Mouse (Mus musculus) bone marrow, adult 2 months (tissue): ENCODE results near the gene Taf3.

ENCODE experiments used
- CTCF ChIP-seq: fragments of 200-500 bp; IDR thresholded peaks from 2 replicates; pipeline ENCODE4 v1.5.1; 2011; ENCODE audit warnings: low read length, control low read depth; ENCODE audit not compliant: control insufficient read depth, insufficient read depth
- POLR2A ChIP-seq: fragments of 200-500 bp; IDR thresholded peaks from 2 replicates; pipeline ENCODE4 v1.6.1; 2011; ENCODE audit warnings: low read depth, mild to moderate bottlenecking, control low read depth, low read length, borderline replicate concordance; ENCODE audit not compliant: control insufficient read depth

DNA sequence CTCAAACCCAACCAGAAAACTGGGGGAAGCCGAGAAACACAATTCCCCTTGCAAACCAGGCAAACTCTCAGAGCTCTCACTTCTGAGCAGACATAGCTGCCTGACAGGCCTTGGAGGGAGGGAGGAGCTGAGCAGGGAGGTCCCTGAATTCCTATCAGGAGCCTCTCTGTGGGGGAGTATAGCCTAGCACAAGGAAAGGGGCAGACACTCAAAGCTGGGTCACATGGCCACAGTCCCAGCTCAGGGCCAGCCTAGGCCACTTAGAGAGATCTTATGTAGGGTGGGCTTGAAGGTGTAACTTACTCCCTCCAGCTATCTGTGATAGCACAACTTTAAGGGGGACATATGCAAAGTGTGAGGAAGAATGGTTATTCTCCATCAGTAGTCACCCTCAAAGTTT, 112.4 kb downstream of the Taf3 start:
- TF ChIP-seq POLR2A (no peak), CTCF (no peak)
